Mouse (Mus musculus): ENCODE results near the gene Sobp. TPM values are rescaled to one million over a fixed set of nuclear protein-coding genes. Genes with fewer than 3 reads are reported as not detected.

Sobp gene
- total RNA-seq (2021) = 6.2 and 6.3 TPM in 2 replicates
- long read RNA-seq, partial matches to known transcripts = 1 of 3 reads
- long read RNA-seq, other reads (novel, unspliced or antisense) = 2 of 3 reads

DNA sequence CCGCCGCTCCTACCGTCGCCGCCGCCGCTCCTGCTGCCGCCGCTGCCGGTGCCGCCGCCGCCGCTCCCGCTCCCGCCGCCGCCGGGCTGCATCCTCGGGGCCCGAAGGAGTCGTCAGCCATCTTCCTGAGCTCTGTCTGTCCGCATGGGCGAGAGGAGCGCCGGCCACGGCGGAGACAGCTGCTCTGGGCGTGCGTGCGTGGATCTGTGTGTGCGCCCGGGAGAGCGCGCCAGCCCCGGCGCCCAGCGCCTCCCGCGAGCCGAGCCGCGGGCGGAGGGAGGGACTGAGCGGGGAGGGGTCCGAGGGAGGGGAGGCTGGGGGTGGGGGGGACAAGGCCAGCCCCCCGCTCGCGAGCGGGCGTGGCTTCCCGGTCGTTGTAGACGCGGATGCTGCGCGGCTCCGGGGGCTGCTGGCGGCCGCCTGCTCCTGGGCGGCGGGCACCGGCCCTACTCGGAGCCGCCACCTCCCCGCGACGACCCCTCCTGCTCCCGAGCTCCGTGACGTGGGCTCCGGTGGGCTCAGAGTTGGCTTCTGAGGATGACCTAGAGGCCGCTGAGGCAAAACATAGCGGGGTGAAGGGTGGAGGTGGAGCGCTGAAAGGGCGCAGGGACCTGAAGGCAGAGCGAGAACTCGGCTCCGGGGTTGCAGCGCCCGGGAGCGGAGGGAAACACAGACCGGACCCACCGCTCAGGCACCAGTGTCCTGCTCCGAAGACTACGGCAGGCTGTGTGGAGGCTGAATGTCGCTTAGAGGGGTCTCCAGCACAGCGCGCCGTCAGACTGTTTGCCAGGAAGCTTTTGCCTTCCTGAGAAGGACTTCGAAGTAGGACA is at the start of gene Sobp, which contains the start of gene 9030612E09Rik:
Sobp (minus strand) TSS at position 205 of the 830 bp plus-strand sequence.
9030612E09Rik (plus strand) TSS at position 379 of the 830 bp plus-strand sequence.
- DNase-seq = peak; percentile 64

DNA sequence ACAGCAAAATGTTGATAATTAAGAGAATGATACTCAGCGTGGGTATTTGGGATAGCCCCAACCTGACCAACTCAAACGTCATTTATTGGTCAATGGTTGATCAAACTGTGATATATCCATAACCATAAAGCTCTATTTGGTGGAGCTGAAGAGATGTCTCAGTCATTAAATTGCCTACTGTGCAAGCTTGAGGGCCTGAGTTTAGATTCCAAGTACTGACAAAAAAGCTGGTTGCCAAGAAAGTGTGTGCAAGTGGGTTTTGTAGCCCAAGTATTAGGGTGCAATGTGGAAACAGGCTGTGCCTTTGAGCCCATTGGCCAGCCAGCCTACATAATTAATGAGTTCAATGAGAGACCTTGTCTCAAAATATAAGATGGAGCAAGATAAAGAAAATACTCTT is 49.1 kb upstream of the Sobp start:
- no peak for DNase-seq

DNA sequence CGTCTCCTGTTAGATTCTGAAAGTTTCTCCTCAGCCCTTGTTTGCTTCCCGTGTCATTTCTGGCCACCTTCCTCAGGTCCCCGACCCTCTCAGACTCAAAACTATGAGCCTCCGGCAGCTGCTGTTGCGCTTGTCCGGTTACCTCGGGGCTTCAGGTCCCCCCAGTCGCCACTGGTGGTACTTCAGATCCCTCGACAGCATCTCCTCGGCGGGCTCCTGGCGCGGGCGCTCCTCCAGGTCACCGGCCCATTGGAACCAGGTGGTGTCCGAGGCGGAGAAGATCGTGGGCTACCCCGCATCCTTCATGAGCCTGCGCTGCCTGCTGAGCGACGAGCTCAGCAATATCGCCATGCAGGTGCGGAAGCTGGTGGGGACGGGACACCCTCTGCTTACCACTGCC is 47.3 kb upstream of the Sobp start:
- peak; percentile 23 for DNase-seq

DNA sequence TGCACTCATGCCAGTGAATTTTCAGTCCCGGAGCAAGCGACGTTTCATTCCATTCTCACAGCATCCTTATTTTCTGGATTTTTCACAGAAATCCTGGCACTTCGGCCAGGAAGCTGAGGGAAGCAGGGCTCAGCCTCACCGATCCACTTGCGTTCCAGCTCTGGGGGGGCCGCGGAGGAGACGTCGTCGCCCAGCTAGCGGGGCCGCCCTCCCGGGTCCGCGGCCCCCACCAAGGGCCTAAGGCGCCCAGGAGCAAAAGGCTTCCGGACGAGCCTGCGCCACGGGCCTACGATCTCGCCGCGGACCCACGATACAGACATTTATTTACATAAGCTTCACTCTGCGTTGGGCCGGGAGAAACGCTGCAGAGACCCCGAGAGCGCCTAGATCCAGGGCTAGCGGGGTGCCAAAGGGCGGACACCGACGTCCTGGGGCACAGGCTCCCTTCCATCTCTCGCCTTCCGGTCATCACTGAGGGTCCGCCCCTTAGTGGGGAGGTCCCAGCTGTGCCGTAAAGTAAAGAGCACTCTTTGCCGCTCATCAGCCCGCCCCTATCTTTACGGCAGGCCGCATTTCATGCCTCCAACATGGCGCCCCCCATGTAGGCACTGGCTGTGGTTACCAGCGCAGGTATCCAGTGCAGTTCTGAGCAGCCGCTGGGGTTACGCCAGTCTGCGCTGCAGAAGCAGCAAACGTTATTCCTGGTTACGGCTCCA is 46.7 kb upstream of the Sobp start, which contains the start of gene Pdss2:
Pdss2 (plus strand) TSS at position 577 of the 716 bp plus-strand sequence.
- DNase-seq = peak; percentile 90

DNA sequence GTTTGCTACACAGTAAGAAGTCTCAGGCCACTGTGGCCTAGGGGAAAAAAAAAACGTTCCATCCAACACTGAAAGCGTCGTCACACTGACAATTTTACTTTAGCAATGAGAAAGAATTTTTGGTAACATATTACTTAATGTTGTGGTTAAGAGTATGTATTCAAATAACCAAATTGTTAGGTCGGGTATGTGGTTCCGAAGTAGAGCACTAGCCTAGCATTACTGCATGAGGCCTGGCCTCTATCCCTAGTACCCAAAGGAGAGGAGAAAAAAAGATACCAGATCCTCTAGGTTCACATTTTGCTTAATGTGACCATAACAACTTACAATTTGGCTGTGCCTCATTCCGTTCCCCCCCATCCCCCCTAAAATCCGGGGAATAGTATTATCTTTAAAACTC is 46.1 kb upstream of the Sobp start:
- no peak for DNase-seq

DNA sequence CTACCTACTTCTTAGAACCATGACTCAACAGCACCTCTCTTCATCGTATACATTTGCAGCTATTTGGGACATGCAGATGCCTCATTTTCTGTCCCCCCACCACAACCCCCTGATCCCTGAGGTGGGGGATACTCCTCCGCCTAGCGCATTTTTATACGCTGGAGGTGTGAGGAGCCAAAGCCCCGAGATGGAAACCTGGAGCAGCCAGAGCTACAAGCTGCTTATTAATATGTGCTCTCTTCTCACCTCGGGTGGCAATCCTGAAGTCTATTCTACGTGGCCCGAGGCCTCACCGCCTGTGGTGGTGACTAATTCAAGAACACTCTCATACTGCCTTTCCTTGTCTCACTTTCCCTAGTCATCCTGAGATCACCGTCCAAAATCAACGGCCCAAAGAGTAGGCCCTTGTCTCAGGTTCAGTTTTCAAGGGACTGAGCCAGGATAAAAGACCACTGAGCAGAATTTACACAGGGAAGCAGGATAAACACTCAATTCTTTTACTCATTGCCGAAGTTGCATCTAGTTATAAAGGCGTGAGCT is 43.1 kb upstream of the Sobp start:
- DNase-seq = no peak

DNA sequence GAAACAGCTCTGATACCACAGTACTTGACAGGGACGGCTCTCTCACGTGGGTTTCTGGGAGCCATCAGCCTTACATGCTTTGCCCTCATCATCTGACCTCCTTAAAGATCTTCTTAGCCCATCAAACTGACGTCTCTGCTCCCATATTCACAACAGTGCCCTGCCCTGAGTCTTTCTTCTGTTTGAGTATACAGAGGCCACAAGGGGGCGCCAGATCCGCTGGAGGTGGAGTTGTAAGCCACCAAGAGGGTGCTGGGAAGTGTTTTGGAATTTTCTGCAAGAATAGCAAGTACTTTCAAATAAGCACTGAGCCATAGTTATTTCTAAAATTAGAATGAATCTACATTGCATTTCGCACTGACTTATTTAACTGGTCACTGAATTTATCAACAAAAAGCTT is 37.5 kb upstream of the Sobp start:
- DNase-seq = peak; percentile 44

DNA sequence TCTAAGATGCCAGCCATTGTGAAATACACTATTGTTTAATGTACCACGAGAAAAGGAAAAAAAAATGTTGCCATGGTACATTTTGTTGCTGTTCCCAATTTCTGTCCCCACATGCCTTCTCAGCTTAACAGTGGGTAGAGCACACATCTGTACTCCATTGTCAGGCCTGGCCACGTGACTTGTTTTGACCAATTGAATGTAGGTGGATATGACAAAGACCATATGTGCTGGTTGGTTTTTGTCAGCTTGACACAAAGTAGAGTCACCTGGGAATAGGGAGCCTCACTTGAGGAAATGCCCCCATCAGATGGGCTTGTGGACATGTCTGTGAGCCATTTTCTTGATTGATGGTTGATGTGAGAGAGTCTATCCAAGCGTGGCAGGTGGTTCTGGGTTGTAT is 29.5 kb upstream of the Sobp start:
- no peak for DNase-seq

DNA sequence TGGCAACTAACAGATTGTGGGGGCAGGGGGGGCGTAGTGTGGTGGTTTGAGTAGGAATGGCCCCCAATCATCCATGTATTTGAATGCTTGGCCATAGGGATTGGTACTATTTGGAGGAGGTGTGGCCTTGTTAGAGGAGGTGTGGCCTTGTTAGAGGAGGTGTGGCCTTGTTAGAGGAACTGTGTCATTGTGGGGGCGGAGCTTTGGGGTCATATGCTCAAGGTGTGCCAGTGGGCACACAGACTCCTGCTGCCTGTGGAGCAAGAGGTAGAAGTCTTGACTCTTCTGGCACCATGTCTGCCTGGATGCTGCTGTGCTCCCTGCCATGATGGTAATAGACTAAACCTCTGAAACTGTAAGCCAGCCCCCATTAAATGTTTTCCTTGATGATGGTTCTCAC is 25.9 kb upstream of the Sobp start:
- DNase-seq = no peak

DNA sequence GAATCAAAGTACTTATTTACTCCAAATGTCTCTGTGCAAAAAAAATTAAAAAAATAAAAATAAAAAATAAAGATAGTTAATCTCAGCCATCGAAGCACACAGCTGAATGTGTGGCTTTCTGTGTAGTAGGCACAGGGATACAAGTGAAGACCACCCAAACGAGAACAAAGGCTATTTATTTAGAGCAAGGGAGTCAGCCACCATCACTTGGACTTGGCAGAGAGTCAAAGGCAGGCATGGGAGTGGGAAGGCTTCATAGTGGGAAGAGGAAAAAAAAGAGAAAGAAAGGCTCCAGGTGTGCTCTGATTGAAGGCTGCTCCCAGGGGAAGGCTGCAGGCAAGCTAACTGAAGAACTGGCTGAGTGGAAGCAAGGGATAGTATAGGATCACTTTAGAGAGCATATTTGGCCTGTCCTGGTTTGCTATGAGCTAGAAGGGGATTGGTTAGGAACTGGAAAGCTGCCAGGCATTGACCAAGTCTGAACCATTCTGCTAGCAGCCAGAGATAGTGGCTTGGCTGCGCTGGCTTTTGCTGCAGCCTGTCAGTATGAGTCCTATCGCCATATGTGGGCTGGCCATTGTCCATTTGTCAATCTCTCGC is 6.1 kb upstream of the Sobp start:
- no peak for DNase-seq

DNA sequence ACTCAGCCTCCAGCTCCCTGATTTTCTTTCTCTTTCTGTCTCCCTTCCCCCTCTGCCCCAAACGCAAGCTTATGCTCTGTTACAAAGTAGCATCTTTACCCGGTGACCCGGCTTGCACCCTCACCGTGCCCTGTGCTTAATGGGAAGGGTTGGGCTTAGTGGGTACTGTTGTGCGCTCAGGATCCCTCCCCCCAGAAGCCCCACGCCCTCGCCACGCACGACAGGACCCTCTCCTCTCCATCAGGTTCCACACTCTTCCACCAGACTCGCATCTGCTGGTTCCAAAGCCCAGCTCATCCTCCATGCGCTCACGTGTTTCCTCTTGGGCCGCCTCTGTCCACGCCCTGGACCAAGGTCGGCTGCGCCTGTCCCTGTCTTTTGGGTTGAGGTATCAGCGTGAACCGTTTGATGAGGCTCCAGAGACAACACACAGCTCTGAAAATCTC is 849 bp upstream of the Sobp start:
- peak; percentile 21 for DNase-seq

DNA sequence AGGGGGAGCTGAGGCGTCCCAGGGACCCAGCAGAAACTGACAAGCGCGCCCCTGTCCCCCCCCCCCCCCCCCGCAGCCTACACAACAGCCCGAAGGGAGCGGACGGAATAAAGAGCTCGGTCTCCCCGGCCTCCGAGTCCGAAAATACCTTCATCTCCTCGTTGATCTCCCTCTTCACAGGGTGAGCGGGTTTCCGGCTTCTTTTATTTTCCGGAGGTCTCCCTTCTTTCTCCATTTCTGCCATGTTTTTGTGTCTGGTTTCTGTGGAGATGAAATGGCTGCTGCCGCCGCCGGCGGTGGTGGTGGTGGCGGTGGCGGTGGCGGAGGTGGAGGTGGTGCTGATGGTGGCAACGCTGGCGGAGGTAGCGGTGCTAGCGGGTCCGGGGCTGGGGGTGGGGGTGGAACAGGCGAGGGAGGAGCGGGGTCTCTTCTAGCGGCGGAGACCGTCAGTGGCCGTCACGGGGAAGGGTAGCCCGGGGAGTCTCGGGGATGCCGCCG is 453 bp downstream of the Sobp start:
- DNase-seq = peak; percentile 31

DNA sequence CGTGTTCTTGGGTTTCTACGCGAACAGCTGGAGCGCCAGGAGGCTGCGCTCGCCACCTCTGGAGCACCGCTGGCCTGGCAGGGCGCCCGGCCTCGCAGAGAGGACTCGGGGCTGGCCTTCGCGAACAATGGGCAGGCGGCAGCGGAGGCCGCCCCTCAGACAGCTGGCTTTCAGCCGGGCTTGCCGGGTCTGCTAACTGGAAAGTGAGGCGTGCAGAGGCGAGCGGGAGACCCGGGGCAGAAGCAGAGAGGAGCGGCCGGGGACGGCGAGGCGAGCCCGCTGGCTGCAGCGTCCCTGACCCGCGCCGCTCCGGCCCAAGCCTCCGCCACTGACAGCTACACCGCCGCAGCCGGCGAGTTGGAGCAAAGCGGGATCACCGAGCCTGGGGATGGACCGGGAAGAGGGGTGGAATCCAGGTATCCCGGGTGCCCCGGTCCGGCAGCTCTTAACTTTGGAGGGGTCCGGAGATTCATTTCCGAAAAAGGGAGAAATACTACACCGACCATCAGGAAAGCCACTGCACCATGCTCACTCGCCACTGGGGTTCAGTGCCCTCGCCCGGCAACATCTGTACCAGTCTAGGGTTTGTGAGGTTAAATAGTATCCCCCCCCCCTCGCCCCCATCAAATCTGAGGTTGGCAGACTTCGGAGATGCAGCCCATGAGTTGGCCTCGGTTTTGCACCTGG is 1.0 kb downstream of the Sobp start:
- peak; percentile 81 for DNase-seq

DNA sequence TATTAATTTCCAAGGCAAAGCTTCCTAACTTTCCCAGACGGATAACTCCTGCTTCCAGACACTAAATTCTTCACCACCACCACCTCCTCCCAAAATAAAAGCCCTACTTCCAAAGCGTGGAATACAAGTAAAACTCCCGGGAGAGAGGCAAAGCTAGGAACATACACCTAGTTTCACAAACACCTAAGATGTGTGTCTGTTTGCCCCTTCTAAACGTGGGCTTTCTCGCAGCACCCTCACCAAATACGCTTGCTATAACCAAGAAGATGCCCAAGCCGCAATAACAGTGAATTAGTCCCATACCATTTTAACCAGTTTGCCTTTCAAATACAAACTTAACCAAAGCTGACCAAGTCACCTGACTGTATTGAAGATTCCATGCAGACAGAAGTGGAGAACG is 1.8 kb downstream of the Sobp start:
- no peak for DNase-seq

DNA sequence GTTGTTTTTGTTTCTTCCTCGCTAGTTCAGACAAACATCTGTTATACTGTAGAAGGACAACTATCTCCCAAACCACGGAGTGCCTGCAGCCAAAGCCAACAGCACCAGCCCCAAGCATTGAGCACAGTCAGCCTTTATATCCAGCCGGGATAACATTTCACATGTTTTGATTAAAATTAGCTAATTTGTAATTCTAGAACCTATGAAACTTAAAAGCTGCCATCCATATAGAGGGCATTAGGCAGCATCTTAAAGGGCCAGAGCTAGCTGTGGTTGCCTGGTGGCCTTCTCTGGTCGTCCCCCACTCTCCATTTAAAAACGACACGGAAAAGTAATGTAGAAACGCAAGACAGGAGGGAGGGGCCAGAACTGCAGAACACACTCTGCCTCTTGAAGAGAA is 2.3 kb downstream of the Sobp start:
- DNase-seq = no peak

DNA sequence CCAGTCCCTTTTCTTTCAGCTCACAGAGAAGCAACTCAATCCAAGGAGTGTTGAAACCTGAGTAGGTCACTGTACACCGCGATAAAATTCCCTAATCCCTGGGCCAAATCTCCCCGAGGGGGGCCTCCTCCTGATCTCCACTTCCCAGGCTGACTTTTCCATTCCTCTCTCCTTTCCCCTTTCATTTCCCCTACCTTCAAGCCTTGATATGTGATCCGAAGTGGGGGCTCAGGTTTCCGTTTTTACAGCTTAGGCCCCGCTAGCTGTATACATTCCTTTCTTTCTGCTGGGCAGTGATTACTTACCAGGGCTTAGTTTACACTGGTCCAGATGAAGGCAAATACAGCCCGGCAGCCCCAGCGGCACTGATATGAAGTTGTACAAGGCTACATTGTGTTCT is 3.2 kb downstream of the Sobp start:
- no peak for DNase-seq

DNA sequence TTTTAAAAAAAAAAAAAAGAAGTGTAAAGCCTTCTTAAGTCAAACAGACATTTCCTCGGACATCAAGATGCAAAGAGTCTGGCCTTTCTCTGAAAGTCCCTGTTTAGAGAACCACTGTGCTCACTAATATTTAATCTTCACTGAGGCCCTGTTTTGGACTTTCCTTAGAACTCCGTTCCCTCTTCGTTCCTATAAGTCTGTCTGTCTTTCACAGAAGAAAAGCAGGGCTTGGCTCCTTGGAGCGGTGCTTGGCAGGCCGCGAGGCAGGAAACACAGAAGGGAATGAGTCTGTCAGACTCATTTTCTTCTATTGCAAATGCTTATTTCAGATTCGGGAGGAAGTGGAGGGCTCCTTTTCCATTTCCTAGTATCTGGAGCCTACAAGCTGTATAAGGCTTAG is 5.5 kb downstream of the Sobp start:
- DNase-seq = no peak

DNA sequence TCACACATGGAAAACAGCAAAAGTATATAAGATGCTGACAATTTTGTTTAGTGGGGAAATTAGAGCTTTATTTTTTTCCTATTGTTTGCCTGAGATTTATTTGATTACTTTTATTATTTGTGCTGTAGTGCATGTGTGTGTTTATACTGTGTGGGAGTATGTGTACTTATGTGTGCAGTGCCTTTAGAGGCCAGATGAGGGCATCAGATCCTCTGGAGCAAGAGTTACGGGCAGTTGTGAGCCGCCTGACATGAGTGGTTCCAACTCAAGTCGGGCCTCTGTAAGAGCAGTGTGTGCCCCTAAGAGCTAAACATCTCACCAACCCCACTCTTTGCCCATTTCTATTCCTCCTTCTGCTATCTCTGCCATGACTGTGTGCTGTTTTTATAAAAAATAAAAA is 7.5 kb downstream of the Sobp start:
- no peak for DNase-seq

DNA sequence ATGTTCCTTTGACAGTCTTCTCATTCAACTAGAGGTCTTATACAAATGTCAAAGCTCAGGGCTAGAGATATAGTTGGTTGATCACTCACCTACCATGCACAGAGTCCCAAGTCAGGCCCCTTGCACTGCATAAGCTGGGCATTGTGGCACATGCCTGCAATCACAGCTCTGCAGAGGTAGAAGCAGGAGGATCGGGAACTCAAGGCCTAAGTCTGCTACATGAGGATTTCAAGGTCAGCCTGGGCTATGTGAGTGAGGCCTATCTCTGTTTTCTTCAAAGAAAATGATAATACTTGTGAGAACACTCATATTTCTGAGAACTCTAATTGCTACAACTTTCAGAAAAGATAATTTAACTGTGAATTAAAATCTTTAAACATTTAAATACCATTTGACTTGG is 8.2 kb downstream of the Sobp start:
- DNase-seq = no peak

DNA sequence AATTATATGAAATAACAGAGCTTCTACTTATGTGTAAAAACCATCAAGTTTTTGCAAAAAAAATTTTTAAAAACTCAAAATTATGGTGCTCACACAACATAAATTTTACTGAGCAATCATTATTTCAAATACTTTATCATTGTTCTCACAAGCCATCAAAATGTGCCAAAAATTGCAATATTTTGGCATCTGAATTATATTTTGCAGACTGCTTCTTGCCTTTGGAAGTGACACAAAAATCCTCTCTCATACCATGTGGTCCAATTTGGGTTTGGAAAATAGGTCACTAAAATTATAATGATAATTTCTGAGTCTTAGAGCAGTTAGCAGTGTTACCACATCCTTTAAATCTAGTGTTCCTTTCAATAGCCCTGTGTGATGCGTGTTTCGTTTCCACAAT is 9.9 kb downstream of the Sobp start:
- DNase-seq = no peak

DNA sequence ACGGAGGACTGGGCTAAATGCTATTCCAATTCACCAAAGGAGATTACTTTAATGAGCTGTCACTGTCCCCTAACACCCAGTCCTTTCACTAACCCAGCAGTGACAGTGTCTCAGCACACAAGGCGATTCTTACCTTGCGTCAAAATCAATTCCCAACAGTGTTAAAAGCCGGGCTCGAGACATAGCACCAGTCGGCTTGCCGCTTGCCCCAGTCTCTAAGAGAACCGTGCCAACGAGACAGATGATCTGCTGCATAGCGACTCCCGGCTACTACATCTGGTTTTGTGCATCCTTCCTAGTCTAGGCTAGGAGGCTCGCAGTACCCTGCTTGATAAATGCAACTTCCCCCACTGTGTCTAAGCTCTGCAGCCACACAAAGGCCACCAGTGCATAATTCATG is 12.0 kb downstream of the Sobp start:
- DNase-seq = no peak

DNA sequence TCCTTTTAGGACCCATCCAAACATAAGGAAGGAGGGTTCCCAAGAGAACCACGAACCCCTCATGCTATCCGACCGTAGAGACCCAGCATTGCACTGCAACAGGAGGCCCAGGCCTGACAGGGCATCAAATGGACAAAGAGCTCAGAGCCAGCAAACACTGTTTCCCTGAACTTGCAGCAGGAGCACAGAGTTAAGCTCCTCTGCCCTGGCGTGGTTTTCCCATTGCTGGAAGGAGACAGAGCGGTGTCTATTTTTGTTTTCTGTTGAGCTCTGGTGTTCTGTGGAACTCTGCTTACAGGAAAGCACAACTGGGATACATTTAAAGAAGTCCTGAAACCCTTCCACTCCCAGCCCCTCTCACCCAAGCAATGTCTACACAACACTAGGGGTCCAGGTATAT is 15.0 kb downstream of the Sobp start:
- DNase-seq = no peak

Measured in adrenal gland, postnatal 25 days (tissue).